Mouse (Mus musculus): ENCODE measurements around the gene Zeb2. TPM values are rescaled to one million over a fixed set of nuclear protein-coding genes. Genes with fewer than 3 reads are reported as not detected.

Zeb2 gene
- polyA plus RNA-seq, 1 experiment = 25.6 TPM

GRCm38 (mm10) chr2:44961192-44961591, 156.0 kb downstream of the Zeb2 start:
- no peaks in the 10 kb centered on the region for H3K36me3 ChIP-seq (ENCODE audit: control insufficient read depth, insufficient read depth, low read length)
- H3K4me3 ChIP-seq (ENCODE audit: insufficient read depth, low read depth, low read length) = no peak overlapping the region
- TF ChIP-seq POLR2A (IDR thresholded peaks at IDR 0.05; ENCODE audit: low read depth, low read length) = no peak
- no peak for TF ChIP-seq CTCF (conservative IDR thresholded peaks at IDR 0.05; ENCODE audit: insufficient read depth, insufficient read length, low read depth, low read length)
- no peaks in the 10 kb centered on the region for H3K27me3 ChIP-seq (replicated peaks; ENCODE audit: control insufficient read depth, insufficient read depth, low read length)
- no peaks in the 10 kb centered on the region for H3K4me1 ChIP-seq (ENCODE audit: control insufficient read depth, insufficient read depth, low read length)
- H3K27ac ChIP-seq (ENCODE audit: insufficient read depth, low read depth, low read length) = no peak overlapping the region
- WGBS = 86% methylated on average over 4 of the region's 4 CpGs
- DNase-seq = no peak

GRCm38 (mm10) chr2:44960561-44960960, 156.6 kb downstream of the Zeb2 start:
- no peak overlapping the region for H3K27ac ChIP-seq (ENCODE audit: insufficient read depth, low read depth, low read length)
- no peak for TF ChIP-seq POLR2A (IDR thresholded peaks at IDR 0.05; ENCODE audit: low read depth, low read length)
- TF ChIP-seq CTCF (conservative IDR thresholded peaks at IDR 0.05; ENCODE audit: insufficient read depth, insufficient read length, low read depth, low read length) = no peak
- no peaks in the 10 kb centered on the region for H3K27me3 ChIP-seq (replicated peaks; ENCODE audit: control insufficient read depth, insufficient read depth, low read length)
- WGBS = 69% methylated on average over 3 of the region's 3 CpGs
- DNase-seq = no peak
- no peak overlapping the region for H3K4me3 ChIP-seq (ENCODE audit: insufficient read depth, low read depth, low read length)
- H3K36me3 ChIP-seq (ENCODE audit: control insufficient read depth, insufficient read depth, low read length) = no peaks in the 10 kb centered on the region
- H3K4me1 ChIP-seq (ENCODE audit: control insufficient read depth, insufficient read depth, low read length) = no peaks in the 10 kb centered on the region

GRCm38 (mm10) chr2:44957329-44957797, 159.8 kb downstream of the Zeb2 start:
- no peaks in the 10 kb centered on the region for H3K27me3 ChIP-seq (replicated peaks; ENCODE audit: control insufficient read depth, insufficient read depth, low read length)
- H3K27ac ChIP-seq (ENCODE audit: insufficient read depth, low read depth, low read length) = no peak overlapping the region
- H3K4me1 ChIP-seq (ENCODE audit: control insufficient read depth, insufficient read depth, low read length) = peaks cover 6% of the 10 kb centered on the region; the same call in 1 of the 2 replicates
- H3K4me3 ChIP-seq (ENCODE audit: insufficient read depth, low read depth, low read length) = no peak overlapping the region
- no peak for DNase-seq
- 60% methylated on average over 1 of the region's 1 CpGs for WGBS
- TF ChIP-seq CTCF (conservative IDR thresholded peaks at IDR 0.05; ENCODE audit: insufficient read depth, insufficient read length, low read depth, low read length) (no peak), POLR2A (IDR thresholded peaks at IDR 0.05; ENCODE audit: low read depth, low read length) (no peak)
- H3K36me3 ChIP-seq (ENCODE audit: control insufficient read depth, insufficient read depth, low read length) = no peaks in the 10 kb centered on the region

GRCm38 (mm10) chr2:44956232-44956631, 161.0 kb downstream of the Zeb2 start:
- peaks cover 6% of the 10 kb centered on the region; the same call in 1 of the 2 replicates for H3K4me1 ChIP-seq (ENCODE audit: control insufficient read depth, insufficient read depth, low read length)
- WGBS = 42% methylated on average over 3 of the region's 3 CpGs
- TF ChIP-seq POLR2A (IDR thresholded peaks at IDR 0.05; ENCODE audit: low read depth, low read length) (no peak), CTCF (conservative IDR thresholded peaks at IDR 0.05; ENCODE audit: insufficient read depth, insufficient read length, low read depth, low read length) (no peak)
- no peaks in the 10 kb centered on the region for H3K27me3 ChIP-seq (replicated peaks; ENCODE audit: control insufficient read depth, insufficient read depth, low read length)
- peak; percentile 42 for DNase-seq
- H3K27ac ChIP-seq (ENCODE audit: insufficient read depth, low read depth, low read length) = no peak overlapping the region; the same call in 1 of the 2 replicates
- H3K36me3 ChIP-seq (ENCODE audit: control insufficient read depth, insufficient read depth, low read length) = no peaks in the 10 kb centered on the region
- no peak overlapping the region for H3K4me3 ChIP-seq (ENCODE audit: insufficient read depth, low read depth, low read length)

- Histone ChIP-seq H3K4me3 (ENCODE audit: insufficient read depth, low read depth, low read length) (no peak overlapping the region), H3K36me3 (ENCODE audit: control insufficient read depth, insufficient read depth, low read length) (no peaks in the 10 kb centered on the region), H3K27ac (ENCODE audit: insufficient read depth, low read depth, low read length) (no peak overlapping the region), H3K4me1 (ENCODE audit: control insufficient read depth, insufficient read depth, low read length) (peaks cover 6% of the 10 kb centered on the region; the same call in 1 of the 2 replicates), H3K27me3 (replicated peaks; ENCODE audit: control insufficient read depth, insufficient read depth, low read length) (no peaks in the 10 kb centered on the region)
- TF ChIP-seq CTCF (conservative IDR thresholded peaks at IDR 0.05; ENCODE audit: insufficient read depth, insufficient read length, low read depth, low read length) (no peak), POLR2A (IDR thresholded peaks at IDR 0.05; ENCODE audit: low read depth, low read length) (no peak)
- WGBS = 96% methylated on average over 6 of the region's 6 CpGs
- no peak for DNase-seq
These were observed 161.7 kb downstream of the Zeb2 start for GRCm38 (mm10) chr2:44955506-44955905.

- Histone ChIP-seq H3K4me3 (ENCODE audit: insufficient read depth, low read depth, low read length) (no peak overlapping the region), H3K27me3 (replicated peaks; ENCODE audit: control insufficient read depth, insufficient read depth, low read length) (no peaks in the 10 kb centered on the region), H3K4me1 (ENCODE audit: control insufficient read depth, insufficient read depth, low read length) (peaks cover 6% of the 10 kb centered on the region; the same call in 1 of the 2 replicates), H3K27ac (ENCODE audit: insufficient read depth, low read depth, low read length) (no peak overlapping the region), H3K36me3 (ENCODE audit: control insufficient read depth, insufficient read depth, low read length) (no peaks in the 10 kb centered on the region)
- no peak for TF ChIP-seq POLR2A (IDR thresholded peaks at IDR 0.05; ENCODE audit: low read depth, low read length)
- no peak for TF ChIP-seq CTCF (conservative IDR thresholded peaks at IDR 0.05; ENCODE audit: insufficient read depth, insufficient read length, low read depth, low read length)
- WGBS = 44% methylated on average over 1 of the region's 1 CpGs
- no peak for DNase-seq
These were observed 163.0 kb downstream of the Zeb2 start for GRCm38 (mm10) chr2:44954180-44954579.

GRCm38 (mm10) chr2:44952830-44953422, 164.3 kb downstream of the Zeb2 start:
- Histone ChIP-seq H3K27me3 (replicated peaks; ENCODE audit: control insufficient read depth, insufficient read depth, low read length) (no peaks in the 10 kb centered on the region), H3K4me1 (ENCODE audit: control insufficient read depth, insufficient read depth, low read length) (peaks cover 6% of the 10 kb centered on the region; the same call in 1 of the 2 replicates), H3K27ac (ENCODE audit: insufficient read depth, low read depth, low read length) (peak overlapping the region; percentile 30; the same call in 1 of the 2 replicates), H3K4me3 (ENCODE audit: insufficient read depth, low read depth, low read length) (no peak overlapping the region), H3K36me3 (ENCODE audit: control insufficient read depth, insufficient read depth, low read length) (no peaks in the 10 kb centered on the region)
- WGBS = 32% methylated on average over 6 of the region's 6 CpGs
- TF ChIP-seq CTCF (conservative IDR thresholded peaks at IDR 0.05; ENCODE audit: insufficient read depth, insufficient read length, low read depth, low read length) = no peak
- no peak for TF ChIP-seq POLR2A (IDR thresholded peaks at IDR 0.05; ENCODE audit: low read depth, low read length)
- DNase-seq = peak; percentile 81
